27 mouse cellular contexts compared by ENCODE assay signal in the genomic region with DNA sequence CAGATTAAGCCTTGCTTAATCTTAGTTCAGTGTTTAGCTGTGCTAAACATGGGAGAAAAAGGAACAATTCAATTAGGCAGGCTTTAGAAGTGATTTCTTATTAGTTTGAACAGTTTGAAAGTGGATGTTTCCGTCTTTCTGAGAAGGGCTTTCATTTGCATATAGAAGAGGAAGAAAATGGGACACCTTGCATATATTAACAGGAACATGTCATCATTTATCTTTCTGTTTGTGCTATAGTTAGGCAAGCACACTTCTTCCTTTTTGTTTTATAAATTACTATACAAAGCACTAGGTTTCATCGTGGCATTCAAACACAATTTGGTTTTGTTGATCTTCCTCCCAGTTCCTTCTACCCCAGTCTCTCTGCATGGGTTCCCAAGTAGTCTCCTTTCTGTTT. TPM values are rescaled to one million over a fixed set of nuclear protein-coding genes. Genes with fewer than 3 reads are reported as not detected.
DNase-seq lines count a peak whose midpoint lies in the region; ATAC-seq and TF ChIP-seq lines count a peak whose summit lies in the region.
"Had no signal": no experiment of that assay in that cellular context is flagged by ENCODE, and none has a peak within 500 bp of the region (broad histone marks: within the 10 kb centered on the region; RNA-seq: fewer than 3 reads in every experiment).

No protein-coding gene starts in this region.

- no peak for TF ChIP-seq POLR2A in bone marrow macrophage, adult 2 months (IDR thresholded peaks at IDR 0.05; ENCODE audit: borderline replicate concordance, low read depth, low read length)

- H3K4me3 ChIP-seq in layer of hippocampus, adult 2 months: no peak overlapping the region
- H3K4me3 ChIP-seq in bone marrow macrophage, adult 2 months (ENCODE audit: insufficient read depth, low read length): no peak overlapping the region
- H3K4me3 ChIP-seq: erythroblast, embryonic 14.5 days; heart, embryonic 12.5 days; liver, embryonic 12.5 days; midbrain, embryonic 10.5 days; midbrain, embryonic 15.5 days had no signal

- peaks cover 67% of the 10 kb centered on the region for H3K4me1 ChIP-seq in bone marrow macrophage, adult 2 months (ENCODE audit: control insufficient read depth, insufficient read depth, low read length)
- H3K4me1 ChIP-seq: midbrain, embryonic 10.5 days; midbrain, embryonic 15.5 days had no signal

- no peak for TF ChIP-seq CTCF in layer of hippocampus, adult 2 months (conservative IDR thresholded peaks at IDR 0.05)
- no peak for TF ChIP-seq CTCF in bone marrow macrophage, adult 2 months (IDR thresholded peaks at IDR 0.05; ENCODE audit: low read depth, low read length)

- DNase-seq in layer of hippocampus, adult 2 months (ENCODE audit: low spot score in 2 of 2): no peak
- no peak for DNase-seq in layer of hippocampus, postnatal 25 days (ENCODE audit: extremely low spot score in 1 of 2, low spot score in 1 of 2)
- DNase-seq in adrenal gland, postnatal 36 days: no peak
- DNase-seq in urinary bladder, postnatal 25 days (ENCODE audit: low spot score): no peak
- no peak for DNase-seq in kidney, postnatal 14 days
- DNase-seq: adrenal gland, postnatal 10 days; cerebellum, adult 11-12 months; cerebellum, adult 9-11 months; gastrocnemius, postnatal 14 days; heart, adult 18-20 months; kidney, adult 9 months; kidney, postnatal 10 days; liver, postnatal 0 days; lung, postnatal 4 days; thymus, adult 2 months; thymus, postnatal 36 days had no signal

- H3K27ac ChIP-seq in layer of hippocampus, adult 2 months: peak overlapping the region; percentile 82
- H3K27ac ChIP-seq in bone marrow macrophage, adult 2 months (ENCODE audit: insufficient read depth, low read depth, low read length): 0 out of 2 replicates have a peak overlapping the region, but pooled peaks have one; percentile 18
- H3K27ac ChIP-seq: hindbrain, embryonic 14.5 days; liver, embryonic 12.5 days; midbrain, embryonic 10.5 days; midbrain, embryonic 15.5 days; stomach, postnatal 0 days had no signal

- ATAC-seq in megakaryocyte, adult 5-6 weeks (ENCODE audit: poor library complexity, severe bottlenecking): peak; percentile 45
- ATAC-seq: forebrain, embryonic 16.5 days; intestine, postnatal 0 days; liver, embryonic 12.5 days; liver, postnatal 0 days; midbrain, embryonic 15.5 days had no signal

RNA-seq across cellular contexts. Expression of a gene that starts 16.2 kb away (rescaled TPM):
- 100 to 1,000 TPM; 117 to 130 TPM for total RNA-seq in layer of hippocampus, adult 2 months (2021)
- 100 to 1,000 TPM; 111 to 132 TPM for total RNA-seq in layer of hippocampus, postnatal 25 days (2021)
- polyA plus RNA-seq in bone marrow macrophage, adult 2 months (2012; ENCODE audit: insufficient read depth, insufficient read length, missing spikeins): 132 and 147 TPM in 2 replicates
- total RNA-seq in megakaryocyte, adult 5-6 weeks (2015): 76.6 and 82.8 TPM in 2 replicates
- total RNA-seq in megakaryocyte, adult 5-6 weeks (2017): 96.2 and 100 TPM in 2 replicates
- 10 to 100 TPM; 72.0 to 92.1 TPM for total RNA-seq in adrenal gland, postnatal 36 days (2021)
